12 mouse cellular contexts compared by ENCODE assay signal in the genomic region with DNA sequence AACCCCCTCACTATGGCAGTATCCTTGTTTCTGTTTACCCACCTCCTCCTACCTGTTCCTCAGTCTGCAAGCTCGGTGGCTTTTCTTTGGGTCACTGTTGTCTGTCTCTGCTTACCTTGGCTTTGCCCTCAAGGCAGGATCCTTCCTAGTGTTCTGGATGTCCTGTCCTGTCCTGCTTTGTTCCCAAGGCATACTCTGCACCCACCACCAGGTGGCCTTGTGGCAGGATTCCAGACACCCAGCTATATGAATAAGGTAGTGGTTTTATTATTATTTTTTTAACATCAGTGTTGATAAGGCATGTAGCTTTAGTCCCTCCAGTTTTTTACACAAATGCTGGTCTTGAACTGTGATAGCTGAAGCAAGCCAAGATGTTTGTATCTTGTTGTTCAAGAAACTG.
DNase-seq lines count a peak whose midpoint lies in the region; ATAC-seq and TF ChIP-seq lines count a peak whose summit lies in the region.
"Had no signal": no experiment of that assay in that cellular context is flagged by ENCODE, and none has a peak within 500 bp of the region (broad histone marks: within the 10 kb centered on the region; RNA-seq: fewer than 3 reads in every experiment).

No protein-coding gene starts in this region.

- no peak overlapping the region for H3K27ac ChIP-seq in liver, postnatal 0 days (ENCODE audit: low read depth)
- H3K27ac ChIP-seq in small intestine, adult 2 months (ENCODE audit: insufficient read depth, low read depth, low read length) = no peak overlapping the region
- H3K27ac ChIP-seq: heart, embryonic 15.5 days; liver, embryonic 15.5 days had no signal

- TF ChIP-seq CTCF in liver, postnatal 0 days (IDR thresholded peaks at IDR 0.05; ENCODE audit: low read depth) = peak; percentile 16; the same call in 1 of the 2 replicates
- peak; percentile 29; the same call in 1 of the 2 replicates for TF ChIP-seq CTCF in small intestine, adult 2 months (IDR thresholded peaks at IDR 0.05; ENCODE audit: extremely low read depth, insufficient read length, insufficient replicate concordance, low read depth, low read length)

- no peak for TF ChIP-seq POLR2A in small intestine, adult 2 months (IDR thresholded peaks at IDR 0.05; ENCODE audit: low read depth, low read length)

- no peak for TF ChIP-seq EP300 in liver, postnatal 0 days (IDR thresholded peaks at IDR 0.05; ENCODE audit: low read depth)

- intact Hi-C loops in heart, postnatal 14 days (cut with DNase I) = loop anchor here (5.0 kb wide), 1 partner anchor 52 kb away; no protein-coding TSS in a partner anchor

- no peak overlapping the region for H3K4me3 ChIP-seq in liver, postnatal 0 days (ENCODE audit: low read depth, low read length)
- no peak overlapping the region for H3K4me3 ChIP-seq in small intestine, adult 2 months (ENCODE audit: low read depth, low read length)
- H3K4me3 ChIP-seq: heart, embryonic 15.5 days; liver, embryonic 15.5 days had no signal

- WGBS in liver, postnatal 0 days (ENCODE audit: insufficient replicate concordance) = 35% methylated on average over 1 of the region's 1 CpGs
- 39% methylated on average over 1 of the region's 1 CpGs for WGBS in small intestine, adult 2 months

- no peaks in the 10 kb centered on the region for H3K27me3 ChIP-seq in liver, postnatal 0 days (ENCODE audit: insufficient read depth, low read length)
- H3K27me3 ChIP-seq in small intestine, adult 2 months (ENCODE audit: control insufficient read depth, insufficient read depth, low read length) = no peaks in the 10 kb centered on the region
- H3K27me3 ChIP-seq: heart, embryonic 15.5 days; liver, embryonic 15.5 days had no signal

- no peaks in the 10 kb centered on the region for H3K9me3 ChIP-seq in liver, postnatal 0 days (ENCODE audit: low read length)
- H3K9me3 ChIP-seq: heart, embryonic 15.5 days; liver, embryonic 15.5 days had no signal

- no peaks in the 10 kb centered on the region for H3K36me3 ChIP-seq in liver, postnatal 0 days (replicated peaks; ENCODE audit: insufficient read depth, low read length)
- H3K36me3 ChIP-seq in small intestine, adult 2 months (ENCODE audit: control insufficient read depth, insufficient read depth, low read length) = no peaks in the 10 kb centered on the region
- H3K36me3 ChIP-seq: heart, embryonic 15.5 days; liver, embryonic 15.5 days had no signal

- ATAC-seq in liver, postnatal 0 days = no peak

- H3K4me2 ChIP-seq in liver, postnatal 0 days (ENCODE audit: low read depth, low read length) = no peak overlapping the region
- H3K4me2 ChIP-seq: heart, embryonic 15.5 days; liver, embryonic 15.5 days; midbrain, embryonic 11.5 days had no signal

- no peaks in the 10 kb centered on the region for H3K4me1 ChIP-seq in liver, postnatal 0 days (ENCODE audit: insufficient read depth)
- peaks cover 3% of the 10 kb centered on the region; the same call in 1 of the 2 replicates for H3K4me1 ChIP-seq in small intestine, adult 2 months (ENCODE audit: control insufficient read depth, insufficient read depth, insufficient read length, low read length)
- H3K4me1 ChIP-seq: liver, embryonic 15.5 days had no signal

- no peak overlapping the region for H3K9ac ChIP-seq in liver, postnatal 0 days (replicated peaks)
- H3K9ac ChIP-seq: heart, embryonic 15.5 days; liver, embryonic 15.5 days had no signal

- DNase-seq in adrenal gland, postnatal 14 days = peak; percentile 38
- DNase-seq in adrenal gland, adult 18-20 months (ENCODE audit: low spot score in 2 of 2) = no peak
- DNase-seq in heart, postnatal 14 days = peak; percentile 3 to 14
- DNase-seq in heart, adult 8-10 months (ENCODE audit: low spot score) = no peak
- no peak for DNase-seq in liver, postnatal 0 days
- no peak for DNase-seq in liver
- DNase-seq in embryo, embryonic 9.5 days (ENCODE audit: extremely low spot score) = no peak
- DNase-seq: cerebellum, adult 9-11 months had no signal

Comparison
In these comparisons a context has a peak if more than half of its experiments do, and no peak if none do; other contexts are left out.
1. DNase-seq: peak in adrenal gland, postnatal 14 days (single experiment) and heart, postnatal 14 days (2 of 2); none in adrenal gland, adult 18-20 months (0 of 2), heart, adult 8-10 months (single experiment), liver, postnatal 0 days (single experiment), liver (single experiment) and embryo, embryonic 9.5 days (single experiment).